Mouse (Mus musculus) adrenal gland, postnatal 0 days (tissue): ENCODE measurements around the gene Wdr1. TPM values are rescaled to one million over a fixed set of nuclear protein-coding genes. Genes with fewer than 3 reads are reported as not detected.

Experiments used
- polyA plus RNA-seq: library from polyadenylated mRNA; unstranded; fragments of >200 nt; fragmentation: Nextera tagmentation; extraction: Ambion mirVana; gene quantifications from 2 replicates; pipeline ENCODE4 v1.2.1, GENCODE M21; 2015

Gene Wdr1
- polyA plus RNA-seq: 89.4 and 105 TPM in 2 replicates

GRCm38 (mm10) chr5:38563121-38563520 lies at the start of gene Wdr1:
Gene Wdr1 (minus strand): TSS chr5:38563221.

GRCm38 (mm10) chr5:38502992-38503391 lies 60.0 kb downstream of the Wdr1 start, which contains the start of gene Slc2a9:
Gene Slc2a9 (minus strand): TSS chr5:38503143.

Other genes with a start within 250 kb of the Wdr1 start
- gene Drd5, start 243.9 kb downstream of the Wdr1 start, polyA plus RNA-seq: not detected in 2 replicates
- 0.91 and 1.1 TPM in 2 replicates for gene Slc2a9, start 60.1 kb downstream of the Wdr1 start, polyA plus RNA-seq
- gene Zfp518b, start 121.6 kb upstream of the Wdr1 start, polyA plus RNA-seq: 5.5 and 6.9 TPM in 2 replicates